Mouse (Mus musculus): ENCODE measurements around the gene Cnksr1.
"Not testable (repeated sequence)": the region's sequence is repeated elsewhere in the genome, so short reads cannot be mapped to it uniquely, and the experiment has no call there.

Cnksr1 gene

DNA sequence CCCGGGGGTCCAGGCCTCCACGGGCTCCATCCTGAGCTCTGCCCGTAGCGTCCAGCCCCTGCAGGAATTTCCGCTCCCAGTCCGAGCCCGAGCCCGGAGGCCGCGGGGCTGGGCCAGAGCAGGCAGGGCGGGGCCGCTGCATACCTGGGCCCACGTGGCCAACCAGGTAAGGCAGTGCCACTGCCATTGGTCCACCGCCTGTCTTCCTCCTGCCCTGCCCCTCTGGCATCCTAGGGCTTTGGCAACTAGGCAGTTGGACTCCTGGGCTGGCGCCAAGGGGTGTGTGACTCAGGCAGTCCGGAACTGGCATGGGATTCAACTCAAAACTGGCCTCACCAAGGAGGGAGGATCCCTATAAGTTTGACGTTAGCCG, at the start of gene Cnksr1:
TSS of gene Cnksr1 (minus strand) at position 121 of the 373 bp plus-strand sequence.
- no peak for DNase-seq (ENCODE audit: low read depth in 1 of 2, low spot score in 2 of 2)

DNA sequence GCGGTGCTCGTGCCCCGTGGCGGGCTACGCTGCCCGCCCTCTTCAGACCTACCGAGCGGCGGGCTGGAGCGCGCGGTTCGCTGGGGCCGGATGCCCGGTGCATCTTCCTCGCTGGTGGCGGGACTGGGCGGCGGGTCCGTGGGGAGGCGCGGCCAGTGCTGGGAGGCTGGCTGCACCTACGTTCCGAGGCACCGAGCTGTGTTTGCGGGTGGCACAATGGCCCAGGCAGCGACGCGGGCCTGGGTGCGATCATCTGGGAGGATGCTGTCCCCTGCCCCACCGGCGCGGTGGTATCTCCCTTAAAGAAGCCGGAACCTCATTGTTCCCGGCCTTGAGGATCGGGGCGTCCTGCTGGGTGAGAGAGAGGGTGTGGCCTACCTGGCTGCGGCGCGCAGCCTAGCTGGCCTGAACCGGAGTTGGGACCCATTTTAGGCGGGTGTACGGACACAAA, 49.4 kb upstream of the Cnksr1 start, which contains the start of gene Pdik1l:
TSS of gene Pdik1l (minus strand) at position 321 of the 451 bp plus-strand sequence.
- DNase-seq (ENCODE audit: low read depth in 1 of 2, low spot score in 2 of 2) = peak in 1 of 2 experiments; percentile 38

DNA sequence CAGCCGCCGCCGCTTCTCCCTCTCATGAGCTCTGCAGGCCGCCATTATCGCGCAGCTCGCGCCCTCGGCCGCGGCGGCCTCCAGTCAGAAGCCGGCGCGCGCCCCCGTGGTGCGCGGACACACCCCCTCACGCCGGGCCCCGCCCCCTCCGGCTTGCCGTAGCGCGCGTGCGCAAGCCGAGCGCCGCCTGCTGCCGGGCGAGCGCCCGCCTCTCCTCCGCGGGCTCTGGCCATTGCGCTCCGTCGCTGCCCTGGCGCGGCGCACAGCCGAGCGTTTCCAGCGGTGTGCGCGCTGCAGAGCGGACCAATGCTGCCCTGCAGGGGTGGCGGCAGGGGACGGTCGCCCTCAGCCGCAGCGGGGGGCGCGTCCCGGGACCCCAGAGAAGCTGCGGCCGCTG, 49.0 kb upstream of the Cnksr1 start:
- DNase-seq (ENCODE audit: low read depth in 1 of 2, low spot score in 2 of 2) = peak; percentile 88 to 96

DNA sequence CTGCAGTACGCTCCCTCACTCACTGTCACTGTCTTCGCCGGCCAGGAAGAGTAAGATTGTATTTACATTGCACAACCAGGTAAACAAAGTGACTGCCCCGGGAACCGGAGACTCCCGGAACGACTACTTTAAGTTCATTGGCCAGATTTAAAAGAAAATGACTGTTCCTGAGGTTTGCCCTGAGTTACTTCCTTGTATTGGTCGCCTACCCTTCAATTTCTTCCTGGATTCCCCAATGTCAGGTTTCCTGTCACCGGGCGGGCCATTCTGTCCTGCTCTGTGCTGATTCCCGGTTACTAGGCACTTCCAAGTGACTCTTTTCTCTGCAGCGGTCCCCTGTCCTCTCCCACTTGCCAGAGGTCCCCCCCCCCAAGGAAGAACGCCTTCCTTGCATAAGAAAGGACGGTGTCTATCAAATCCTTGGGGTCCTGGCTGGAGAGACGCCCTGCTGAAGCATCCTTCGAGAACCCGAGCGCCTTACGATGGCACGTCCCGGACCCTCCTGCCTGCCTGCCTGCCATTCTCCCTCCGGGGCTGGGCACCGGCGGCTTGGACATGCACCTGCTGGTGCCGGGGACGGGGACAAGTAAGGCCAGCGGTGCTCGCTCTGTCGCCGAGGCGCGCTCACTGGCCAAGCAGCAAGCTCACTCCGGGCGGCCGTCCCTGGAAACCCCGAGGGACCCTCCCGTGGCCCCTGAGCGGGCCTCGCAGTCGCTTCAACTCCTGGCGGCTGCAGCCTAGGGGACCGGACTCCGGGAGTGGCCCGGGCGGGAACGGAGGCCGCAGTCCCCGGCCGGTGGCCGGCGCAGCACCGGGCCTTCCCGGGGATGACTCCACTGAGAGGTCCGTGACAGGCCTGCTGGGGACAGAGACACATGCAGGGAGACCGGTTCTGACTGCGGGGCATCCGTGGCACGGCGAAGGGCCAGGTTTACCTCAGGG, 48.3 kb upstream of the Cnksr1 start:
- DNase-seq (ENCODE audit: low read depth in 1 of 2, low spot score in 2 of 2) = no peak

DNA sequence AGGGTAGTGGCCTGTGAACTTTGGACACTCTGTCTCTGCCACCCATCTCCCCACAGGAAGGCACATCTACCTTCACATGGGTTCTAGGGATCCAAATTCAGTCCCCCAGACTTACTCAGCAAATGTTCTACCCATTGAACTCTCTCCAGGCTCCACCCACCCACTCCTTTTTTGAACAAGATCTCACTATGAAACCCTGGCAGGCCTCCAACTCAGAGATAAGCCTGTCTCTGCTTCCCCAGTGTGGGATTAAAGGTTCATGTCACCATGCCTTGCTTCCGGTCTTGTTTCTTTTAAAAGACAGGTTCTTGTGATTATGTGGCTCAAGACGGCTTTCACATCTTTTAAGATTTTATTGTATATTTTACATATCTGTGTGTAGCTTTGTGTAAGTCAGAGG, 46.7 kb upstream of the Cnksr1 start:
- DNase-seq (ENCODE audit: low read depth in 1 of 2, low spot score in 2 of 2) = no peak

DNA sequence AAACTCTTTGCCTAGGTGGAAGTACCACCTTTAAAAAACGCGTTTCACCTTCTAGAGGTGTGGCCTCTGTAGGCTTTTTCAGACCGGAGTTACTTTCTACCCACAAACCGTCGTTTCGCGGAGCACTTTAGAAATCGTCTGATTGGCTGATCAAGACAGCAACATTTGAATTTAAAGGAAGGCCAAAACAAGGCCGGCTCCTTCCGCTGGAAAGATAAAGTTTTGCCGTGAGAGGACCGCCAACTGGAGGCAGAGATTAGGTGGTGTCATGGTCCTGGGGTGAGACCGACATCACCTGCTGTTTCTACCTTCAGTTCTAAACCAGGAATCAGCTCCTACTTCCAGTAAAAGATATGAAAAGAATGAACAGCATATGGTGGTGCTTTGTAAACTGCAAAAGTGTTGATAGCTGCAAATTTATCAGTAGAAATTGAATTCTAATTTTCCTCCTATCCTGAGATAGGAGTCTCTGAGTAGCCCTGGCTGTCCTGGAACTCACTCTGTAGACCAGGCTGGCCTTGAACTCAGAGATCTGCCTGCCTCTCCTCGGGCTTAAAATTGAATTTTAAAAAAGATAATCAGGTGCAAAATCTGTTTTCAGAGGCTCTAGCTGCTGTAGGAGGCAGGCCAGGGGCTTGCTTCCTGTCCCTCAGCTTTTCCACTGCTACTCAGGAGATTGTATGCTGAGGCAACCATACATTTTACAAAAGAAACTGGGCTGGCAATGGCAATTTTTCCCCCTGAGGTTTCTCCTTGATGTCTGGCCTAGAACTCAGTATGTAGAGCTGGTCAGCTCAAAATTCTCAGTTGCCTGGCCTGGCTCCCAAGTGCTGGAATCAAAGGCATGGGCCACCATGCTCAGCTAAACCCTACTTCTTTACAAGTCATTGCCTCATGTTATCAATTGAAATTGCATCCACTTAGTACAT, 35.5 kb upstream of the Cnksr1 start:
- DNase-seq (ENCODE audit: low read depth in 1 of 2, low spot score in 2 of 2) = no peak

DNA sequence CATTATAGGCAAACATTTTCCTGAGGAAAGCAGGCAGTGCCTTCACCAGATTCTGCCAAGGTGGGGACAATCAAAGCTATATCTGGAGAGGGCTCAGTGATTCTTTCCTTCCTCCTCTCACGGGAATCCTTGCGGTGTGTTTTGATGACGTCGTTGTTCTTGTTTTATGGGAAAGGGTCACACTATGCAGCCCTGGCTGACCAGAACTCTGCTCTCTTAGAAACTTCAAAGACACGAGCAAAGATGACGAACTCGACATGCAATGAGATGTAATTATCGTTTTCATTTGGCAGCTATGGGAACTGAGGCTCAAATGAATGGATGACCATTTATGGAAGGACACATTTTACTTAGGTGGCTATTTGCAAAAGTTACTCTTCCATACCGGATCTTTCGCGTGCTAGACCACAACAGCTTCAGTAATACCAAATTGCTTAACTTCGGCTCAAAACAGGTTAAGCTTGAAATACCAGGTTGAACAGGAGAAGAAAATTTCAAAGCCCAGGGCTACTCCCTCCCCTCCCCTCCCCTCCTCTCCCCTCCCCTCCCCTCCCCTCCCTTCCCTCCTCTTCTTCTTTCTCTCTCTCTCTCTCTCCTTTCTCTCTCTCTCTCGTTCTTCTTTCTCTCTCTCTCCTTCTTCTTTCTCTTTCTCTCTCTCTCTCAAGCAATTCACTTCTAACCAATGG, 34.7 kb upstream of the Cnksr1 start:
- no peak for DNase-seq (ENCODE audit: low read depth in 1 of 2, low spot score in 2 of 2)

DNA sequence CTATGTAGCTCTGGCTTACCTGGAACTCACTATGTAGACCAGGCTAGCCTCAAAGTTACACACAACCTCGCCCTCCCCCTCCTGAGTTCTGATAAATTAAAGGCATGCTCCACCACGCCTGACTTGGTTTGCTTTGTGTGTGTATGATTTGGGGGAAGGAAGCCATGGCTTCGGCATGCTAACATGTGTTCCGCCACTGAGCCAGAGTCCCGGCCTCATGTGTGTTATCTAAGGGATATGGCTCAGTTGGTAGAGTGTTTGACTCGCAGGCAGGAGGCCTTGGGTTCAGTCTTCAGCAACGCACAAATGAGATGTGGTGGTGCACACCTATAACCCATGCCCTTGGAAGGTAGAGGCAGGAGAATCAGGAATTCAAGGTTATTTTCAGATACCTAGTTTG, 33.8 kb upstream of the Cnksr1 start:
- DNase-seq (ENCODE audit: low read depth in 1 of 2, low spot score in 2 of 2) = no peak

DNA sequence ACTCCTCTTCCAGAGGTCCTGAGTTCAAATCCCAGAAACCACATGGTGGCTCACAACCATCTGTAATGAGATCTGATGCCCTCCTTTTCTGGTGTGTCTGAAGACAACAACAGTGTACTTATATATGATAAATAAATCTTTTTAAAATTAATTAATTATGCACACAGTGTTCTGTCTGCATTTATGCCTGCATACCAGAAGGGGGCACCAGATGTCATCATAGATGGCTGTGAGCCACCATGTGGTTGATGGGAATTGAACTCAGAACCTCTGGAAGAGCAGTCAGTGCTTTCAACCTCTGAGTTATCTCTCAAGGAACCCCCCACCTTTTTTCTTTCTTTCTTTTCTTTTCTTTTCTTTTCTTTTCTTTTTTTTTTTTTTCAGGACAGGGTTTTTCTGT, 31.4 kb upstream of the Cnksr1 start:
- DNase-seq (ENCODE audit: low read depth in 1 of 2, low spot score in 2 of 2) = not testable (repeated sequence)

DNA sequence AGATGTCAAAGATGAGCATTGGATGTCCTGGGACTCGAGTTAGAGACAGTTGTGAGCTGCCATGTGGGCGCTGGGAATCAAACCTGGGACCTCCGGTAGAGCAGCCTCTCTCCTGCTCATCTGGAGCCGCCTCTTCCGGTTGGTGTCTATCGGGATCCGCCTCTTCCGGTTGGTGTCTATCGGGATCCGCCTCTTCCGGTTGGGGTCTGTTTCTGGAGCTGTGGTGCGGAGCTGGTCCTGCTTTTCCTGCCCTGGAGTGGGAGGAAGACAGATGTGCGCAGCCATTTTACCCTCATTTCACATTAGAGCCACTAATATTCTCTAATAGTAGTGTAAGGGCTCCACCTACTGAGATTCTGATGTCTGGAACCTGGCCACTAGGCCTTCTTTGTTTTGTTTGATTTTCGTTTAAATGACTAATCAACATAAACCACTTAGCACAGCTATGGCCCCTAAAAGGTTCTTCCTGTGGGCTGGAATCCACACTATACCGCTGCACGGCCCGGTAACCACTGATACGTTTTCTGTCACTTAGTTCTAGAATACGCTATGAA, 30.0 kb upstream of the Cnksr1 start:
- no peak for DNase-seq (ENCODE audit: low read depth in 1 of 2, low spot score in 2 of 2)

DNA sequence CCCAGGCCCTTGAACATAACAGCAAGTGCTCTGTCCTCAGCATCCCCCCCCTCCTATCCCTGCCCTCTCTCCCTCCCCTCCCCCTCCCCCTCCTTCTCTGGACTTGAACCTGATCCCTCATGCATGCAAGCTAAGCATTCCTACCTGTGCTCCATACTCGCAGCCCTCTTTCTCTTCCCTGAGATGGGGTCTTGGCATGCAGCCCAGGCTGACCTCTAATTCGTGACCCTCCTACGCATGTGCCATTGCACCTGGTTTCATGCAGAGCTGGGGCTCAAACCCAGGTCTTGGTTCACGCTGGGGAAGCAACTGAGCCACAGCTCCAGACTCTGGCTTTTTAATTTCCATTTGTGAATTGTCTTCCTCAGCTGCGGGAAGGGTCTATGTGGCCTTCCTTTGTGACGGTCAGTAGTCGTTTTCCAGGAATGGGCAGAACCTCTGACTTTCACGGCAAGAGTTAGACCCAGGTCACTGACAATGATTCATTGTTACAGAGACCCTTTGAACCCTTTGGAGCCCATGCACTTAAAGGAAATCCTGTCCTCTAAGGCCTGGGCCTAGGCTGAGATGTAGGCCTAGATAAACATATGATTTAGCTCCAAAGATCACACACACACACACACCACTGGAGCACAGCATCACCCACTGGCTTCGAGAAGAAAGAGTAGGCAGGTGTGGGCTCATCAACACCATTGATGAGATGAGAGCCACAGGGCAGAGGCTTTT, 27.8 kb upstream of the Cnksr1 start:
- DNase-seq (ENCODE audit: low read depth in 1 of 2, low spot score in 2 of 2) = no peak

DNA sequence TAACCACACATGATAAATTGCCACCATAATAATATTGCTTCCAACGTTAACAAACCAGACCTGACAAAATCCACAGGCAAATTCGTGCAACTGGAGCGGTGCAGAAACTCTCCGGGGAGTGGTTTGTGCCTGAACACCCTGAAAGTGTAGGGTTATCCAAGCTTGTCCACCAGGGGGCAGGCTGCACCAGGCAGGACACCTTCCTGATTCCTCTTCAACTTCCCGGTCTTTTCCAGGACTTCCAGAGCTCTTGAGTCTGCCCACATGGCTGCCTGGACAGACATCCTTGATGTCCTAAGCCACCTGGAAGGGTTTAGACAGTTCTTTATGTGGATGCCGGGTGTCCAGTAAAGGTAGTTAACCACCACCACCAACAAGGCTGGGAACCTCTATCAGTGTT, 25.0 kb upstream of the Cnksr1 start:
- no peak for DNase-seq (ENCODE audit: low read depth in 1 of 2, low spot score in 2 of 2)

DNA sequence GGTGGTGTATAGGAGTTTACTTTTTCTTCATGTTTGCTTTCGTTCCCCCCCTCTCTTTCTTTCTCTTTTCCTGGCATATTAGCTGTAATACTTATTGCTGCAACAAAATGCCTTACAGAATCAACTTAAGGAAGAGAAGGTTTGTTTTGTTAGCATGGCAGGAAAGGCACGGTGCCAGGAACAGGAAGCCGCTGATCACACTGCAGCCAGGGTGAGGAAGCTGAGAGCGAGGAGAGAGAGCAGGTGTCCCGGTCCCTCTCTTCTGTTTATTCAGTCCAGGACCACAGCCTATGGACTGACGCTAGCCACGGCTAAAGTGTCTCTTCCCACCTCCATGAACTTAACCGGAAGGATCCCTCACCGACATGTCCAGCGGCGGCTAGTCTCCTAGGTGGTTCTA, 20.2 kb upstream of the Cnksr1 start:
- no peak for DNase-seq (ENCODE audit: low read depth in 1 of 2, low spot score in 2 of 2)

DNA sequence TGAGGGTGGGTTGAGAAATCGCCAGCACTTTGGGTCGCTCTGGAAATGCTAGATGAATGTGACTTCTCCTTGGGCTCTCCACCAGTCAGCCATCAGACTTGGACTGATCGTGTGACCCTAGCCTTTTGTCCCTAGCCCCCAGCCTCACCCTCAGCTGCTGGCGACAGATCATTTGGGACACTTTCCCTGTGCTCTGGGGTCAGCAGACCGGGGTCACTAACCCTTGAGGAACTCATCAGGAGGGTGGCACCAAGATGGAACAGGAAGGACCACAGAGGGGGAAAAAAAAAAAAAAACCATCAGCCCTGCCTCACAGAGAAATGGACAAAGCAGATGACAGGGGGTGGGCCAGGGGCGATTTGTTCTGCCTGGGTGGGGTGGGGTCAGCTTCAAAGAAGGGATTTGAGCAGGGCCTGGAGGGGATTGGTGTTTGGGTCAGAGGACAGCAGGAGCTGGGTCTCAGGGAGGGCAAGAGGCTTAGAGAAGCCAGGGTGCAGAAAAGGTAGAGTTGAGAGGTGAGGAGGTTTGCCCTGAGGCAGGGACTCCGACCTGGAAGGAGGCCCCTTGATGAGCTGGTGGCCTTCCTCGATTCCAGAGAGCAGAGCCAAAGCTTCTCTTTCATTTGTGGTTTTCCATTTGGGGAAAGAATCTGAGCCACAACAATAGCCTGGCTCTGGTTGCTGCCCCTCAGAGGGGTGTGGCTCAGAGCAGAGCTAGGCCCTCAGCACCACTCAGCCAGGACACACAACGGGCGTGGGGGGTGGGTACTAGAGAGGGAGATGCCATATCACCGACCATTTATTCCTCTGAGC, 19.2 kb upstream of the Cnksr1 start:
- no peak for DNase-seq (ENCODE audit: low read depth in 1 of 2, low spot score in 2 of 2)

DNA sequence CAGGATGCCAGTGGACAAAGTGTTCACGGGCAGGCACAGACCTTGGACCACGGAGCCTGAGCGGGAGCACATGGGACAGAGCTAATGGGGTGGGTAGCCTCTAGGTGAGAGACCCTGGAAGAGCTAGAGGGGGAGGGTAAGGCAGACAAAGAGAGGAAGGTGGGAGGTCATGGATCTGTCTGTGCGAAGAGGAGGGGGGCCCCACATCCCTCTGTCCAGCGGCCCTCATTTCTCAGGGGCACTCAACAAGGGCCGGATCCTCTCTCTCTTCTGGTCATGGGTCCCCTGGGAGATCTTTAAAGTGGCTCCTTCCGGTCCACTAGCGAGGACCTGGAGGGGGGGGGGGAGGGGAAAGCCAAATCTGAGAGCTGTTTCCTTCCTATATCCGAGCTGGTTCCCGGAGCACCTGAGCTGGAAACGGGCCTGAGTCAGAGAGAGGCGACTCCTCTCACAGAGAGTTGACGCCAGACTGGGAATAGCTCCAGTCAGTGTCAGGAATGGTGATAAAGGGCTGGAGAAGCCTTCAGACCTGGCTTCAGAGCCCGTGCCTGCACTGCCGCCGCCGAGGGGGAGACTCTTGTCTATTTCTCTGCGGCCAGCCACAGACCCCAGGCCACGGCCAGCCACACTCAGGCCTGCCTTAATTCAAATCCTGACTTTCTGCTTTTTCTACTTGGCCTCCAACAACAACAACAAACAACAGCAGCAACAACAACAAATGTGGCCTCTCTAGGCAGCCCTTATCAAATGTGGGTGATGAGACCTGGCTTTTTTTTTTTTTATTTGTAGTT, 18.4 kb upstream of the Cnksr1 start:
- DNase-seq (ENCODE audit: low read depth in 1 of 2, low spot score in 2 of 2) = no peak

DNA sequence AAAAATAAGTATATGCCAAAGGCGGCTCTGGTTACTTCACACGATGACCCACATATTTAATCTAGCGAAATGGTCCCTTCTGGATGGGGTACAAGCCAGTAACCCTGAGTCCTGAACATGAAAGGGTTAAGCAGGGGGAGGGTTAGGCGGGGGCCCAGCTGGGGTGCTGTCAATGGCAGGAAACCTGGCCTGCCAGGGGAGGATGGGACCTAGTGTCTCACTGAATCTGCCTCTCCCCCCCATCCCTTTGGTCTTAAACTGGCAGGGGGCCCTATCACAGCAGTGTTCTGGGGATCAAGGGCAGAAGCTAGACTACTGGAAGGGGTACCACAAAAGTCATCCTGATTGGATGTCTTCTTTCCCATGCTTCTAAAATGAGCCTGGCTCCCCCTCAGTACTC, 17.7 kb upstream of the Cnksr1 start:
- DNase-seq (ENCODE audit: low read depth in 1 of 2, low spot score in 2 of 2) = no peak

DNA sequence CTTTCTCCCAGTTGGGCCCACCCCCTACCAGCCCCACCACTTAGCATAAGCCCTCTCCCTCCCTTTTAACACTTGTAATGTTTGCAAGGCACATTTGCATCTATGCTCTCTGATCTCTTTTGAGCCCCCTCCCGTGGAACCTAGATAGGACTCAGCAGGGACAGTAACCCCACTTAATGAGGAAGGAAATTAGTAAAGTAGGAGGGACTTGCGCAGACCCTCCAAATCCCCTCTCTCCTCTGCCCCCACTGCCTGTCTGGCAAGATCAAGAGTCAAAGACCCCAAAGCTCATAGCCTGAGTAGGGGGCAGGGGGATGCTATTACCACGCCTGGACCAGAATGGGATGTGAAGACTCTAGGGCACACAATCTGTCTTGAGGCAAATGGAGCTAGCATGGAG, 16.6 kb upstream of the Cnksr1 start:
- no peak for DNase-seq (ENCODE audit: low read depth in 1 of 2, low spot score in 2 of 2)

DNA sequence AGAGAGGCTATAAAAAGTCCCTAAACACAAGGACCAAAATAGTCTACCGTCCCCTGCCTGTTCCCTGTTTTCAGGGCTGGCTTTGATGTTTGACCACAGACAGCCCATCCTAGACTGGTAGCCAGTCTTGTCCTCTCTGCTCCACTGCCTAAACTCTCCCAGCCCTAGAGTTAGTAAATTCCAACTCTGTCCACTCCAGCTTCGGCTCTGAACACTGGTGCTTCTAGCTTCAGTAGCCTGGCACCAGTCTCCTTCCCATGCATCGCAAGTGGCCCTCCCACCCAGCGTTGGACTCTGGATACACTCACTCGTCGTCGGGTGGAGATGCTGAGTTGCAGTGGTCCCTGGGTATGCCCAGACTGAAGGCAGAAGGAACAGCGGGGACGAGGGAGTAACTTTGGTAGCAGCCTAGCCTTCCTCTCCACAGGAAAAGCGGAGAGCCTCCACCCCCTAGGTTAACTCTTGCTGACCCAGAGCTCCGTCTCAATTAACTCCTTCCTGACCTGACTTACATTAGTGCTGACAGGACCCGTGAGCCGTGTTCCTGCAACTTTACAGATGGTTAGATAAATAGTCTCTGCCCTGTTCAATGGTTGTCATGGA, 15.6 kb upstream of the Cnksr1 start, which contains the start of gene Grrp1:
TSS of gene Grrp1 (minus strand) at position 385 of the 603 bp plus-strand sequence.
- DNase-seq (ENCODE audit: low read depth in 1 of 2, low spot score in 2 of 2) = no peak
